Comparison of ENCODE assay signal across 23 mouse cellular contexts in genomic region chr12:70018153-70018552, GRCm38 (mm10). TPM values are rescaled to one million over a fixed set of nuclear protein-coding genes. Genes with fewer than 3 reads are reported as not detected.
A peak's percentile ranks its signal among the peaks of the same experiment; 100 is the strongest.
DNase-seq lines count a peak whose midpoint lies in the region; ATAC-seq lines count a peak whose summit lies in the region.
"Had no signal": no experiment of that assay in that cellular context is flagged by ENCODE, and none has a peak within 500 bp of the region (broad histone marks: within the 10 kb centered on the region; RNA-seq: fewer than 3 reads in every experiment).

No protein-coding gene starts in this region.

- ATAC-seq in megakaryocyte progenitor cell, adult 5-6 weeks (replicated peaks; ENCODE audit: poor library complexity): 0 out of 2 replicates have a peak, but pooled peaks have one; percentile 44
- ATAC-seq in kidney, embryonic 15.5 days (replicated peaks; ENCODE audit: low FRiP score): no peak
- ATAC-seq: forebrain, postnatal 0 days had no signal

- H3K27me3 ChIP-seq in kidney, embryonic 15.5 days: no peaks in the 10 kb centered on the region
- H3K27me3 ChIP-seq: embryonic facial prominence, embryonic 15.5 days; limb, embryonic 13.5 days; liver, embryonic 13.5 days; midbrain, embryonic 12.5 days; neural tube, embryonic 13.5 days; stomach, embryonic 15.5 days had no signal

- no peak overlapping the region for H3K4me3 ChIP-seq in kidney, embryonic 15.5 days (replicated peaks)
- H3K4me3 ChIP-seq: embryonic facial prominence, embryonic 15.5 days; heart, embryonic 10.5 days; limb, embryonic 13.5 days; liver, embryonic 13.5 days; midbrain, embryonic 12.5 days; neural tube, embryonic 13.5 days; stomach, embryonic 15.5 days had no signal

- H3K27ac ChIP-seq in kidney, embryonic 15.5 days: no peak overlapping the region
- H3K27ac ChIP-seq: embryonic facial prominence, embryonic 15.5 days; heart, embryonic 10.5 days; limb, embryonic 13.5 days; liver, embryonic 13.5 days; macrophage; midbrain, embryonic 12.5 days; neural tube, embryonic 13.5 days; stomach, embryonic 15.5 days had no signal

- H3K4me2 ChIP-seq in kidney, embryonic 15.5 days: no peak overlapping the region
- H3K4me2 ChIP-seq: embryonic facial prominence, embryonic 15.5 days; limb, embryonic 13.5 days; liver, embryonic 13.5 days; lung, embryonic 14.5 days; midbrain, embryonic 12.5 days; neural tube, embryonic 13.5 days; stomach, embryonic 15.5 days had no signal

- no peaks in the 10 kb centered on the region for H3K9me3 ChIP-seq in kidney, embryonic 15.5 days (replicated peaks)
- H3K9me3 ChIP-seq: embryonic facial prominence, embryonic 15.5 days; heart, embryonic 10.5 days; limb, embryonic 13.5 days; liver, embryonic 13.5 days; midbrain, embryonic 12.5 days; neural tube, embryonic 13.5 days; stomach, embryonic 15.5 days had no signal

- H3K4me1 ChIP-seq in kidney, embryonic 15.5 days: no peaks in the 10 kb centered on the region
- H3K4me1 ChIP-seq: limb, embryonic 13.5 days; liver, embryonic 13.5 days; midbrain, embryonic 12.5 days; neural tube, embryonic 13.5 days; stomach, embryonic 15.5 days had no signal

- 76% methylated on average over 4 of the region's 4 CpGs for WGBS in kidney, embryonic 15.5 days

- H3K36me3 ChIP-seq in kidney, embryonic 15.5 days: peaks cover 68% of the 10 kb centered on the region

- peak; percentile 69 for DNase-seq in CD4-positive, CD25-positive, alpha-beta regulatory T cell, adult 2 months (ENCODE audit: low read depth, low spot score)
- DNase-seq in R1 (ENCODE audit: low read depth, low spot score): peak; percentile 27
- DNase-seq in thymus, postnatal 36 days: peak; percentile 22 to 40
- DNase-seq in ovary, postnatal 36 days (ENCODE audit: low spot score): no peak
- no peak for DNase-seq in kidney, postnatal 10 days
- DNase-seq: adrenal gland, adult 8-10 months; B cell, adult 2 months; cerebellum, postnatal 25 days; forebrain, postnatal 0 days; gastrocnemius, postnatal 36 days; kidney, adult 9 months; kidney, postnatal 4 days; liver, embryonic 13.5 days; lung, embryonic 14.5 days had no signal

- H3K9ac ChIP-seq in kidney, embryonic 15.5 days: no peak overlapping the region
- H3K9ac ChIP-seq: embryonic facial prominence, embryonic 15.5 days; forebrain, postnatal 0 days; limb, embryonic 13.5 days; liver, embryonic 13.5 days; lung, embryonic 14.5 days; midbrain, embryonic 12.5 days; neural tube, embryonic 13.5 days; stomach, embryonic 15.5 days had no signal

RNA-seq across cellular contexts. Expression of gene Sav1, which starts 31.4 kb away (rescaled TPM):
- 93.9 and 96.8 TPM in 2 replicates for total RNA-seq in megakaryocyte progenitor cell, adult 5-6 weeks (2015)
- 35.5 and 42.6 TPM in 2 replicates for total RNA-seq in megakaryocyte progenitor cell, adult 5-6 weeks (2017)
- polyA plus RNA-seq in kidney, embryonic 15.5 days (2015; fragmentation: Nextera tagmentation; extraction: Ambion mirVana): 7.1 and 9.2 TPM in 2 replicates

Comparison
In these comparisons a context has a peak if more than half of its experiments do, and no peak if none do; other contexts are left out.
1. DNase-seq: peak in CD4-positive, CD25-positive, alpha-beta regulatory T cell, adult 2 months (single experiment), R1 (single experiment) and thymus, postnatal 36 days (2 of 2); none in ovary, postnatal 36 days (single experiment) and kidney, postnatal 10 days (single experiment).